Mouse (Mus musculus) ES-Bruce4 (cell line): ENCODE results near the gene Dgkb. TPM values are rescaled to one million over a fixed set of nuclear protein-coding genes. Genes with fewer than 3 reads are reported as not detected.

Experiments
- H3K27ac ChIP-seq: 2 replicates; pipeline ENCODE4 v1.5.1; 2012; ENCODE audit warnings: low read length, inconsistent platforms; ENCODE audit not compliant: insufficient read depth
- H3K27me3 ChIP-seq: 2 replicates; pipeline ENCODE4 v1.6.1; 2012; ENCODE audit warnings: mild to moderate bottlenecking, low read length, inconsistent platforms; ENCODE audit not compliant: control insufficient read depth, poor library complexity, insufficient read depth, severe bottlenecking
- H3K36me3 ChIP-seq: 2 replicates; pipeline ENCODE4 v1.6.1; 2012; ENCODE audit warnings: inconsistent platforms, mild to moderate bottlenecking, low read length, moderate library complexity; ENCODE audit not compliant: control insufficient read depth, poor library complexity, insufficient read depth, severe bottlenecking
- H3K4me1 ChIP-seq: one replicate; pipeline ENCODE4 v1.8.1; 2011; ENCODE audit warnings: low read length; ENCODE audit not compliant: control insufficient read depth, insufficient read depth
- H3K4me3 ChIP-seq: 2 replicates; pipeline ENCODE4 v1.5.1; 2011; ENCODE audit warnings: low read depth, mild to moderate bottlenecking, low read length
- H3K9ac ChIP-seq: 2 replicates; pipeline ENCODE4 v1.6.1; 2012; ENCODE audit warnings: low read depth, mild to moderate bottlenecking, inconsistent platforms; ENCODE audit not compliant: poor library complexity, severe bottlenecking
- H3K9me3 ChIP-seq: replicated peaks from 2 replicates; pipeline ENCODE4 v1.6.1; 2012; ENCODE audit warnings: mild to moderate bottlenecking, low read length, inconsistent platforms; ENCODE audit not compliant: control insufficient read depth, poor library complexity, insufficient read depth, severe bottlenecking
- CTCF ChIP-seq: IDR thresholded peaks from one replicate; pipeline ENCODE4 v1.8.1; 2011; ENCODE audit warnings: low read depth, low read length
- EP300 ChIP-seq: IDR thresholded peaks from 2 replicates; pipeline ENCODE4 v1.6.1; 2011; ENCODE audit warnings: low read depth, low read length; ENCODE audit not compliant: insufficient read depth
- POLR2A ChIP-seq: IDR thresholded peaks from one replicate; pipeline ENCODE4 v1.8.1; 2011; ENCODE audit warnings: low read length; ENCODE audit not compliant: insufficient read depth
- polyA plus RNA-seq: library from polyadenylated mRNA; stranded (reverse); fragments of >200 nt; gene quantifications from 2 replicates; pipeline ENCODE4 v1.2.4, GENCODE M21; 2011; ENCODE audit warnings: low read depth; ENCODE audit not compliant: missing spikeins, insufficient read depth, insufficient read length

Dgkb gene
- polyA plus RNA-seq, 1 experiment: not detected

GRCm38 (mm10) chr12:37889431-37889830 lies 71.9 kb downstream of the Dgkb start:
- no peak overlapping the region for H3K27ac ChIP-seq
- H3K36me3 ChIP-seq: no peaks in the 10 kb centered on the region
- H3K4me3 ChIP-seq: no peak overlapping the region
- no peaks in the 10 kb centered on the region for H3K9me3 ChIP-seq
- H3K9ac ChIP-seq: no peak overlapping the region
- H3K4me1 ChIP-seq: no peaks in the 10 kb centered on the region
- H3K27me3 ChIP-seq: no peaks in the 10 kb centered on the region
- TF ChIP-seq CTCF (no peak), EP300 (no peak), POLR2A (no peak)

- H3K4me3 ChIP-seq: no peak overlapping the region
- no peak overlapping the region for H3K9ac ChIP-seq
- H3K9me3 ChIP-seq: no peaks in the 10 kb centered on the region
- no peaks in the 10 kb centered on the region for H3K4me1 ChIP-seq
- no peak for TF ChIP-seq CTCF
- TF ChIP-seq POLR2A: no peak
- TF ChIP-seq EP300: no peak
- no peak overlapping the region for H3K27ac ChIP-seq
- H3K27me3 ChIP-seq: no peaks in the 10 kb centered on the region
- H3K36me3 ChIP-seq: no peaks in the 10 kb centered on the region
Measured at GRCm38 (mm10) chr12:37891336-37891735, 73.8 kb downstream of the Dgkb start.

GRCm38 (mm10) chr12:37942163-37942562 lies 124.6 kb downstream of the Dgkb start:
- no peak for TF ChIP-seq POLR2A
- TF ChIP-seq EP300: no peak
- no peak for TF ChIP-seq CTCF
- H3K27ac ChIP-seq: no peak overlapping the region
- no peaks in the 10 kb centered on the region for H3K27me3 ChIP-seq
- H3K4me3 ChIP-seq: no peak overlapping the region
- H3K36me3 ChIP-seq: no peaks in the 10 kb centered on the region
- H3K4me1 ChIP-seq: no peaks in the 10 kb centered on the region
- H3K9ac ChIP-seq: no peak overlapping the region
- H3K9me3 ChIP-seq: no peaks in the 10 kb centered on the region

GRCm38 (mm10) chr12:37956193-37956592 lies 138.7 kb downstream of the Dgkb start:
- H3K27ac ChIP-seq: no peak overlapping the region
- H3K9me3 ChIP-seq: no peaks in the 10 kb centered on the region
- no peak overlapping the region for H3K9ac ChIP-seq
- H3K36me3 ChIP-seq: no peaks in the 10 kb centered on the region
- H3K4me3 ChIP-seq: no peak overlapping the region
- H3K4me1 ChIP-seq: no peaks in the 10 kb centered on the region
- TF ChIP-seq CTCF: no peak
- TF ChIP-seq POLR2A: no peak
- no peak for TF ChIP-seq EP300
- no peaks in the 10 kb centered on the region for H3K27me3 ChIP-seq

- TF ChIP-seq CTCF (no peak), EP300 (no peak), POLR2A (no peak)
- Histone ChIP-seq H3K9ac (no peak overlapping the region), H3K4me1 (no peaks in the 10 kb centered on the region), H3K4me3 (no peak overlapping the region), H3K27ac (no peak overlapping the region), H3K27me3 (no peaks in the 10 kb centered on the region), H3K9me3 (no peaks in the 10 kb centered on the region), H3K36me3 (no peaks in the 10 kb centered on the region)
Measured at GRCm38 (mm10) chr12:37971482-37971881, 154.0 kb downstream of the Dgkb start.

GRCm38 (mm10) chr12:37978498-37979187 lies 161.1 kb downstream of the Dgkb start:
- Histone ChIP-seq H3K9ac (no peak overlapping the region), H3K4me1 (no peaks in the 10 kb centered on the region), H3K27ac (no peak overlapping the region), H3K4me3 (no peak overlapping the region), H3K27me3 (no peaks in the 10 kb centered on the region), H3K9me3 (no peaks in the 10 kb centered on the region), H3K36me3 (no peaks in the 10 kb centered on the region)
- TF ChIP-seq EP300: no peak
- TF ChIP-seq POLR2A: no peak
- TF ChIP-seq CTCF: no peak
